Mouse (Mus musculus) heart, embryonic 10.5 days (tissue): ENCODE data around the gene Strn. TPM values are rescaled to one million over a fixed set of nuclear protein-coding genes. Genes with fewer than 3 reads are reported as not detected.

Experiments
- DNase-seq: peaks from one replicate; pipeline ENCODE4 v3.0.0-alpha.2; 2017; ENCODE audit warnings: low spot score
- H3K27ac ChIP-seq: fragments of 300-500 bp; sonication (generic); 2 replicates; pipeline ENCODE4 v1.5.1; 2016; ENCODE audit warnings: mild to moderate bottlenecking
- H3K27me3 ChIP-seq: fragments of 300-500 bp; sonication (generic); 2 replicates; pipeline ENCODE4 v1.6.1; 2016; ENCODE audit warnings: mild to moderate bottlenecking; ENCODE audit not compliant: poor library complexity, insufficient read depth, severe bottlenecking
- H3K36me3 ChIP-seq: fragments of 300-500 bp; sonication (generic); 2 replicates; pipeline ENCODE4 v1.6.1; 2016; ENCODE audit warnings: mild to moderate bottlenecking, moderate library complexity
- H3K4me1 ChIP-seq: fragments of 300-500 bp; sonication (generic); 2 replicates; pipeline ENCODE4 v1.6.1; 2016; ENCODE audit warnings: mild to moderate bottlenecking
- H3K4me3 ChIP-seq: fragments of 300-500 bp; sonication (generic); 2 replicates; pipeline ENCODE4 v1.5.1; 2016; ENCODE audit warnings: mild to moderate bottlenecking, moderate library complexity
- H3K9me3 ChIP-seq: fragments of 300-500 bp; sonication (generic); 2 replicates; pipeline ENCODE4 v1.6.1; 2016; ENCODE audit warnings: mild to moderate bottlenecking, moderate library complexity
- WGBS: fragments of 180-500 bp; shearing (Covaris S2); methylation state at CpG from one replicate; pipeline ENCODE4 v1.1.7; 2016; 5-methylcytosine and 5-hydroxymethylcytosine counted together
- polyA plus RNA-seq: library from polyadenylated mRNA; unstranded; fragments of >200 nt; fragmentation: Nextera tagmentation; extraction: Ambion mirVana; gene quantifications from 2 replicates; pipeline ENCODE4 v1.2.1, GENCODE M21; 2016

The Strn gene
- polyA plus RNA-seq, 1 experiment from 2014 or later, result 8.5 TPM

DNA sequence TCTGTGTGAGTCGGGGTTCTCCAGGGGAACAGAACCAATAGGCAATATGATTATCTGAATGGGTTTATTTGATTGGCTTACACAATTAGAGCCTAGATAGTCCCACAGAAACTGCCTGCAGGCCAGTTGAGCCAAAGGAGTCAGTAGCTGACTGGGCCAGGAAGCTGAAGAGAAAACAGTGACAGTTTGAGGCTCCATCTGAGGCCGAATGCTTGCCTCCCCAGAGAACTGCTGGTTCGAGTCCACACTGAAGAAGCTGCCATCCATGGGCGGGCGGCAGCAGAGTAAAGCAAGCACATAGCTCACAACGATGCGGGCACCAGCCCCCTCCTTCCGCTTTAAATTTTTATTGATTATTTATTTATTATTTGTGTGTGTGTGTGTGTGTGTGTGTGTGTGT is 128.3 kb downstream of the Strn start:
- Histone ChIP-seq H3K36me3 (no peaks in the 10 kb centered on the region), H3K27me3 (no peaks in the 10 kb centered on the region), H3K4me3 (no peak overlapping the region), H3K9me3 (no peaks in the 10 kb centered on the region), H3K4me1 (0 out of 2 replicates have a peak, but pooled peaks cover 4% of the 10 kb centered on the region), H3K27ac (no peak overlapping the region)
- 78% methylated on average over 8 of the region's 8 CpGs for WGBS
- peak; percentile 52 for DNase-seq

DNA sequence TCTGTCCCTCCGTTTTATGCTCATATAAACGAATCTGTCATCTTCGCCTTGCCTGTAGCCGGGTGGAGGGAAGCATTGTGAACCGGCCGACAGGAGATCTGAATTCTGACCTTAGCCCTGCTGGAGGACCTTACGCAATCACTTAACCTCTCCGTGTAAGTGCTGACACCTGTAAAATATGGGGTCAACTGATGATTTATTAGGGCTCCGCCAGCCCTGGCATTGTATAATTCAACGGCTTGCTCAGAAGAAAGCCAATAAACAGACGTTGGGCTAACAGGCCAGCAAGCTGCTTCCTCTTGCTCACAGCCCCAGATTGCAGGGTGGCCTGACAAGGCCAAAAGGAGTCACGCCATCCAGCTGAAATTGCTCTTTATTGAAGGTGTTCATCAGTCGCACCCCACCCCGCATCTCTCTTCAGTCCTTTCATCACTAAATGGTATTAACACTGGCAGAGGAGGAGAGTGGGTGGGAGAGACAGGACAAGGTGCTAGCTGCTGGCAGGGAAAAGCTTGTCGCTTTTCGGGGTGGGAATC is 128.8 kb downstream of the Strn start:
- Histone ChIP-seq H3K27me3 (no peaks in the 10 kb centered on the region), H3K4me3 (no peak overlapping the region)

DNA sequence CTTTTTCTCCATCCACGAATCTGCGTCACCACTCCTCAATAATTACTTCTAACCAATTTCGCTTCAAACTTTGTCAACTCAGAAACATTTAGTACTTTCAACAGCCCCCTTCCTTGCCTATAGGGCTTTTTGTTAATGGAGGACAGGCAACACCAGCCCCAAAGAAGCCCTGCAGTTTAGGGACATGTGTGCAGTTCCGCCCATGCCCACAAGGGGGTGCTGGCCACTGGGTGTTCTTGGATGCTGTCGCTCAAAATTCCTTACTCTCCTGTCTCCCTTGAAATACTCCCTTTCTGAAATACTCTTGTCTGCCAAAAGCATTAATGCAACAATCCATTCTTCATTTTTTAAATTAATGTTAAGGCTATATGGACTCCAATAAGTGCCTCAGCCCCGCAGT is 132.6 kb downstream of the Strn start:
- Histone ChIP-seq H3K27ac (no peak overlapping the region), H3K4me1 (0 out of 2 replicates have a peak, but pooled peaks cover 4% of the 10 kb centered on the region), H3K9me3 (no peaks in the 10 kb centered on the region), H3K27me3 (no peaks in the 10 kb centered on the region), H3K4me3 (no peak overlapping the region), H3K36me3 (no peaks in the 10 kb centered on the region)
- DNase-seq, result peak; percentile 78
- 70% methylated on average over 6 of the region's 6 CpGs for WGBS

More for the DNA sequence above, 128.8 kb downstream of the Strn start:
- peak; percentile 62 for DNase-seq
- Histone ChIP-seq H3K4me1 (0 out of 2 replicates have a peak, but pooled peaks cover 4% of the 10 kb centered on the region), H3K9me3 (no peaks in the 10 kb centered on the region), H3K27ac (no peak overlapping the region), H3K36me3 (no peaks in the 10 kb centered on the region)
- WGBS, result 66% methylated on average over 16 of the region's 16 CpGs

DNA sequence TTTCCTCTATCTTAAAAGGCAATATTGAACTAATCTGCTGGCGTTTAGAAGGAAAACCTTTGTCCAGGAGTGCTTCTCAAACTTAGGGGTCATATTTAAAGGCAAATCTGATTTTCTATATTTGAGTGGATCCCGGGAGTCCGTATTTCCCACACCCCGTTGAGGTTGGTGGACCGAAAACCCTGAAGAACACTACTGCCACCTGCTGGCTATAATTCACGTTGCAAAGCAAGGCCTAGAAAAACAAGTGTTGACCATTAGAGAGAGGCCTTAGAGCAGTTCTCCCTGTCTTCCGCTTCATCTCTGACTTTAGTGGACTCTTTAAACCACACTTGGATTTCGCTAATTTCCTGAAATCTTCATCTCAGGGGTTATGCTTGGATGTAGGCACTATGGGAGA is 133.1 kb downstream of the Strn start:
- Histone ChIP-seq H3K27me3 (no peaks in the 10 kb centered on the region), H3K4me3 (no peak overlapping the region), H3K36me3 (no peaks in the 10 kb centered on the region), H3K27ac (0 out of 2 replicates have a peak overlapping the region, but pooled peaks have one; percentile 22), H3K4me1 (0 out of 2 replicates have a peak, but pooled peaks cover 4% of the 10 kb centered on the region), H3K9me3 (no peaks in the 10 kb centered on the region)
- no peak for DNase-seq
- WGBS, result 32% methylated on average over 8 of the region's 8 CpGs

DNA sequence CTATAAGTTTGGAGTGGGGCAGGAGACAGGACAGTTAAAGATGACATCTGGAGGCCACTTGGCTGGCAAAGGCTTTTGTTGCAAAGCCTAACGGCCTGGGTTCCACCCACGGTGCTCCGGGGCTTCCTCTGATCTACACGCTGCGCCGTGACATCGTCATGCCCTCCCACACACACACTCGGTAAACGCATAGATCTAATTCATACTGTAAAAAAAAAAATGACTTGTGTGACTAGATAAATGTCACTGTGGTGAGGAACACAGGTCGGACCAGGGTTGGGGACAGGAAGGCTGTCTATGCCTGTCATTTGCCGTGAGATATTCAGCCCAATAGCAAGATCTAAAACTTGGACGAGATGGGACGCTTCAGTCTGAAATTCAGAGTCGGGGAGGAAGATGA is 134.7 kb downstream of the Strn start:
- 86% methylated on average over 14 of the region's 14 CpGs for WGBS
- DNase-seq, result no peak
- Histone ChIP-seq H3K36me3 (no peaks in the 10 kb centered on the region), H3K4me3 (no peak overlapping the region), H3K9me3 (no peaks in the 10 kb centered on the region), H3K27me3 (no peaks in the 10 kb centered on the region), H3K27ac (no peak overlapping the region), H3K4me1 (no peaks in the 10 kb centered on the region)

DNA sequence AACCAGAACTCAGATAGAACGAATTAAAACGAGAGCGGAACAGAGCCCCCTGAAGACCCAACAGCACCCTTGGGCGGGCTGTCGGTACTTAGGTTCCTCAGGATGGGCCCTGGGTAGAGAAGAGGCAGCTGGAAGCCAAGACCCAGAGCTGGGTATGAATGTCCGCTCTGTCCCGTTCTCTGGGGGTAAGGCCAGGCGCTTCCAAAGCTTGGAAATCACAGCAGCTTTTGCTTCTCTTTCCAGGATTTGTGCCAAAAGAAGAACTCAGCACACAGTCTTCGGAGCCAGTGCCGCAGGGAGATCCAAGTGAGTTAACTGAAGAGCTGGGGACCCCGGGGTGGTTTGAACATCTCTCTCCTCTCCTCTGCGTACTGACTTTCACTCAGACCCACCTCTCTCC is 135.4 kb downstream of the Strn start:
- H3K4me1 ChIP-seq, result no peaks in the 10 kb centered on the region
- H3K27ac ChIP-seq, result no peak overlapping the region
- H3K27me3 ChIP-seq, result no peaks in the 10 kb centered on the region
- DNase-seq, result no peak
- no peaks in the 10 kb centered on the region for H3K36me3 ChIP-seq
- H3K4me3 ChIP-seq, result no peak overlapping the region
- WGBS, result 93% methylated on average over 12 of the region's 12 CpGs
- no peaks in the 10 kb centered on the region for H3K9me3 ChIP-seq

DNA sequence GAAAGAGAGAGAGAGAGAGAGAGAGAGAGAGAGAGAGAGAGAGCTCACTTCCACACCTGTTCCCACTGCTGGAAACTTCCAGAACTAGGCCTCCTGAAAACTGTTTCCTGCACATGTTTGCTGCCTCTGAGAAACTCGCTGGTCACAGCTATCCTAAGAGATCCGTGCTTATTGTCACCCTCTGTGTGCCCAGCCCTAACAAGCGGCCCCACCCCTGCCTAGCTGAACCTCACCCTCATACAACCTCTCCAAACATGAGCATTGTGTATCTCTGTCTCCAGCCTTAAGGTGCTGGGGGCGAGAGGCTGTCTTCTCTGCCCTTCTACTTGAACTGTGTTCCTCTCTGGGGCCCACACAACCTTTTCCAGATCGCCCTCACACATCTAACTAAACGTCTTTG is 136.0 kb downstream of the Strn start:
- WGBS, result 67% methylated on average over 6 of the region's 6 CpGs
- no peak overlapping the region for H3K4me3 ChIP-seq

More for the DNA sequence above, 136.0 kb downstream of the Strn start:
- H3K27me3 ChIP-seq, result no peaks in the 10 kb centered on the region
- H3K36me3 ChIP-seq, result no peaks in the 10 kb centered on the region
- H3K9me3 ChIP-seq, result no peaks in the 10 kb centered on the region
- H3K27ac ChIP-seq, result no peak overlapping the region
- DNase-seq, result no peak
- no peaks in the 10 kb centered on the region for H3K4me1 ChIP-seq

Other genes starting within 250 kb of the Strn start
- gene Vit, start 229.1 kb downstream of the Strn start, polyA plus RNA-seq, result 0.12 and 0.23 TPM in 2 replicates
- gene Heatr5b, start 98.2 kb upstream of the Strn start, polyA plus RNA-seq, result 16.2 and 20.1 TPM in 2 replicates
- gene Gpatch11, start 98.4 kb upstream of the Strn start, polyA plus RNA-seq, result 32.8 and 33.3 TPM in 2 replicates
- 7.3 and 9.7 TPM in 2 replicates for gene Eif2ak2, start 145.4 kb upstream of the Strn start, polyA plus RNA-seq
- gene Sult6b1, start 169.8 kb upstream of the Strn start, polyA plus RNA-seq, result 0.06 and 0.10 TPM in 2 replicates
- 76.7 and 84.9 TPM in 2 replicates for gene Cebpzos, start 179.3 kb upstream of the Strn start, polyA plus RNA-seq
- 34.5 and 42.4 TPM in 2 replicates for gene Cebpz, start 199.9 kb upstream of the Strn start, polyA plus RNA-seq
- 62.8 and 71.3 TPM in 2 replicates for gene Ndufaf7, start 199.9 kb upstream of the Strn start, polyA plus RNA-seq